Mouse (Mus musculus): ENCODE measurements around the gene Ap3m1.

DNA sequence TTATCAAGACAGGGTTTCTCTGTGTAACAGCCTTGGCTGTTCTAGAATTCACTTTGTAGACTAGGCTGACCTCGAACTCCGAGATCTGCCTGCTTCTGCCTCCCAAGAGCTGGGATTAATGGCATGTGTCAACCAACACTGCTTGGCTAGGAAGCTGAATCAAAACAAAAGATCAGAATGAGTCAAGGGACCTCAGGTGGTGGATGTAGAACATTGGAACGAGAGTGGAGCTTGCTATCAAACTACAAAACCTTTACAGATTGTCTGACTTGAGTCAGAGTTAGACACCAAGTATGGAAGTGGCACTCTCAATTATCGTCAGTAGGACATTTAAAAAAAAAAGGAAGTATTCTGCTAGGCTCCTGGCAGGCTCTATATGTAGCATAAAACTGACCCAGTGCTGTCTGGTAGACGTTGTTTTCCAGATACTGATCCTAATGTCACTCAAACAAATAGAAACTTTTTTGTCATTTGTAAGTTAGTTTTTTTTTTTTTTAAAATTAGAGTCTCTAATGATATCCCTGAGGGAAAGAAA is 38.4 kb downstream of the Ap3m1 start:
- TF ChIP-seq HCFC1 (IDR thresholded peaks at IDR 0.05; ENCODE audit: borderline replicate concordance, insufficient read depth, low read length) (no peak), ZC3H11A (IDR thresholded peaks at IDR 0.05; ENCODE audit: borderline replicate concordance, low read depth, low read length) (no peak), ZNF384 (IDR thresholded peaks at IDR 0.05; ENCODE audit: low read depth, low read length) (no peak), MAFK (IDR thresholded peaks at IDR 0.05; ENCODE audit: insufficient read depth, low read depth, low read length) (no peak), CHD2 (IDR thresholded peaks at IDR 0.05; ENCODE audit: low read depth, low read length) (no peak)
